Mouse (Mus musculus): ENCODE measurements around the gene Gnb1.

DNA sequence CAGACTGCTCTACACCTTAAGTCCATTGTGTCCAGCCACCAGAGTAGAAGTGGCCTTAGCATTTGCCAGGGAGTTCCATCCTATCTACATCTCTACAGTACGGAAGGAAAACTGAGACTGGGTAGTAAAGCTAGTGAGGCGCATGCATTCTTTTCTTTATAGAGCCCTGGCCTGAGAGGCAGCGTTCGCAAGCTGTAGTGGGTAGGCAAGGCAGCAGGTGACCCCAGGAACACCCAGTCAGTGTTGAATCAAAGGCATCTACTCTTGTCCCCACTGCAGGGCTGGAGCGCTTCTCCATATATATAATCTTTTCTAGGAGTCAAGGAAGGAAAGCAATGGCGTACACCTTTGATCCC lies 9.1 kb upstream of the Gnb1 start:
- TF ChIP-seq CTCF (IDR thresholded peaks at IDR 0.05; ENCODE audit: extremely low read depth, insufficient read length, insufficient replicate concordance, low read depth, low read length) = no peak
- no peak for TF ChIP-seq POLR2A (IDR thresholded peaks at IDR 0.05; ENCODE audit: low read depth, low read length)
